Mouse (Mus musculus) urinary bladder, adult 2 months (tissue): Measurements from ENCODE around the gene Acoxl. TPM values are rescaled to one million over a fixed set of nuclear protein-coding genes. Genes with fewer than 3 reads are reported as not detected.

Source experiments
- DNase-seq: peaks from one replicate; pipeline ENCODE4 v3.0.0; 2022; ENCODE audit warnings: low spot score
- polyA plus RNA-seq: library from polyadenylated mRNA; depleted of rRNA; stranded (reverse); fragments of >200 nt; gene quantifications from 2 replicates; pipeline ENCODE4 v1.2.3, GENCODE M21; 2012

Acoxl gene
- polyA plus RNA-seq, 1 experiment = 0.06 TPM

GRCm38 (mm10) chr2:128117605-128118004 lies 278.9 kb downstream of the Acoxl start:
- no peak for DNase-seq

- DNase-seq = no peak
Observed at GRCm38 (mm10) chr2:128118971-128119370, 280.3 kb downstream of the Acoxl start.

GRCm38 (mm10) chr2:128122491-128122890 lies 283.8 kb downstream of the Acoxl start:
- peak; percentile 35 for DNase-seq

- DNase-seq = peak; percentile 33
Observed at GRCm38 (mm10) chr2:128122891-128123771, 284.5 kb downstream of the Acoxl start.

DNA sequence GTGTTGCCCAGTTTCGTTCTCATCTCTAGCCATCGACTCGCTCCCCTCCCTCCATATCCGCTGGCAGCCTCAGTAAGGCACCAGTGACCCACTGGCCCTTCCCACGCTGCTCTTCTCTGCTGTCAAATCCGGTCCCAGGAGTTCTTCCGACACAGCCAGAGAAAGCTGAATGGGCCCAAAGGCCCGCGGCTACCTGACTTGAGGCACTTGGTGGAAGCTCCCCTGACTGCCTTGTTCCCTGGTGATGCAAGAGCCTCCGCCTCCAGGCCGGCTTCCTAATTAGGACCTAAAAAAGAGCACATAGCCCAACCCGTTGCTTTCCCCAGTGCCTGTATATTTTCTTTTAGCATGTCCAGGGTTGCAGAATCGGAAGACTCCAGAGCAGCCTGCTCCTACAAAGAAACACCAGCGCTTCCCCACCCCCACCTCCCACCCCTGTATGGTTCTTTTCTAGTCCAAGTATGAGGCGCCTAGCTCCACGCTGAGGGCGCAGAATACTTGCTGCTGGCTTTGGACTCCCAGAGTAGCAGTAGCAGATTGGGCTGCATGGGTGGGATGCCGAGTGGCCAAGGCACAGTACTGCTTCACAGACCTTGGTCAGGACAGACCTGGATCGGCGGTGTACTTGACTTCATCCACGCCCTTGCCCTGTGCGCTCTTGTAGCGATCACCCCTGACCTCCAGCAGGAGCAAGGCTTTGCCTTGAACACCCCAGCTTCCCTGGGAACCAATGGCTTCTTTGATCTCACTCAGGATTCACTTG lies 285.4 kb downstream of the Acoxl start:
- no peak for DNase-seq

- DNase-seq = no peak
Observed at GRCm38 (mm10) chr2:128124693-128125092, 286.0 kb downstream of the Acoxl start.

DNA sequence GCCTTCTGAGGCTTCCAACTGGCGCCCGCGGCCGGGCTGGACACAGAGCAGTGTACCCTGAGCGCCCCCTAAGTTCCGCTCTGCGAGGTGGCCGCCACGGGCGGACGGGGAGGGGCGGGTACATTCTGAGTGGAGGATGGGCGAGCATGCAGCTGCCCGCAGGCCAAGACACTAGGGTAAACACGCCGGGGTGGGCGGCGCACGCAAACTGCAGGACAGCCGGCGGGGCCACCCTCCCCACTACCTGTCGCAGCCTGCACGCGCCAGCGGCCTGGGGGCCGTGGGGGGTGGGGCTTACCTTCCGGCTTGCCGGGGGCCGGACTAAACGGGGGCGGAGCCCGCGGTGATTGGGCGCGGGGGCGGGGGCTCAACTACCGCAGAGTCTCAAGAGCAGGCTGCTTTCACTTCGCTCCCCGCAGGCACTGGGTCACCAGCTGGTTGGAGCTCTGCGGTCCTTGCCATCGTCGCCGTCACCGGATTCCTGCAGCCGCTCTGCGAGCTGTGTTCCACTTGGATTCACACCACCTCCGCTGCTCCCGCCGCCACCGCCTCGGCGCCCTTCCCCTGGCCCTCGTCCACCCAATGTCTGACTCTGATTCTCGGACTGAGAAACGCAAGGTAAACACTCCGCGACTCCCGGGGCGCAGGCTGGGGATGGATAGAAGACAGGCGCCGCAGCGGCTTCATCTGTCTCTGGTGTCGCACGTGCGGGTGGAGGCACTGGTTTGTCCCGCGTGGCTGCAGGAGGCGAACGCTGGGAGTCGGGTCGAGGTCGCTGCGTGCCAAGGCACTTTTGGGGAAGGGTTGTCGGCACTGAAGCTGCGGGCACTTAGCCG lies 287.2 kb downstream of the Acoxl start, which contains the start of gene Bcl2l11:
Gene Bcl2l11 (plus strand): TSS at position 404 of the 836 bp plus-strand sequence.
- DNase-seq = peak; percentile 99

GRCm38 (mm10) chr2:128126591-128127051 lies 287.9 kb downstream of the Acoxl start:
- peak; percentile 39 for DNase-seq

DNA sequence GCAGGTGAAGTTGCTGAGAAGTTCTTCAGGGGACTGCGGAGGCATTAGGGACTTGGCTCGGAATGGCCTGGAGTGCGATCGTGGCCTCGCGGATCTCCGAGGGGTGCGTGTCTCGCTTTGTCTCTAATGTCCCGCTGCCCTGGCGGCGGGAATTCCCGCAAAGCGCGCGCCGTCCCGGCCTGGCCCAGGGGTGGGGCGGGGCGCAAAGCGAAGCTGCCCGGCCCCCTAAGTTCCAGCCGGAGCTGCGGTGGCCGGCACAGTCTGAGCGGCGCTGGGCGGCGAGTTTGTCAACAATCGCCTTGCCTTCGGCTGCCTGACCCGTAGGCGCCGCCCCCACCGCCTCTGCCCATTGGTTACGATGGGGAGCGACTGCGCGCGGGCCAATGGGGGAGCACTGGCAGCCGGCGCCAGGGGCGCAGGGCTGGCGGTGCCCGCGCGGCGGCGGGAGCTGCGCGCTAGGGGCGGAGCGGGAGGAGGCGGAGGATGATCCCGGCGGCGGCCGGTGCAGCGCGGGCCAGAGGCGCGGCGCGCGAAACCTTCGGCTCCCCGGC lies 288.5 kb downstream of the Acoxl start:
- peak; percentile 95 for DNase-seq

GRCm38 (mm10) chr2:128127691-128128292 lies 289.1 kb downstream of the Acoxl start:
- peak; percentile 68 for DNase-seq

GRCm38 (mm10) chr2:128128532-128128931 lies 289.9 kb downstream of the Acoxl start:
- DNase-seq = no peak

DNA sequence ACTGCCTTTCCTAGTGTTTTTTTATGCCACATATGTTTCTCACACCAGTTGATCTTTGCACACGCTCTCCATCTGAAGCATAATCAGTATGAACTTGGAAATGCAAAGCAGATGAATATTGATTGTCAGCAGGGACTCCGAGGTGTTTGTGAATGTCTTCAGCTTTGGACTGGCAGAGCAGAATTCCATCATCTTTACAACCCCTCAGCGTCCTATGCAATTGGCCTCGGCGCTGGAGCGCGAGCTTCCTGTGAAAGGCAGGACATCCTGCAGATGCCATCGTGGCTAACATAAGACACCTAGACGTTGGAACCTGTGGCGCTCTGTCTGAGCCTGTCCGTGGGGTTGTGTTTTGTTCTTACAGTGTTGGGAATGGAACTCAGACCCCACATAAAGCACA lies 292.8 kb downstream of the Acoxl start:
- DNase-seq = no peak

GRCm38 (mm10) chr2:128132635-128133034 lies 294.0 kb downstream of the Acoxl start:
- no peak for DNase-seq

DNA sequence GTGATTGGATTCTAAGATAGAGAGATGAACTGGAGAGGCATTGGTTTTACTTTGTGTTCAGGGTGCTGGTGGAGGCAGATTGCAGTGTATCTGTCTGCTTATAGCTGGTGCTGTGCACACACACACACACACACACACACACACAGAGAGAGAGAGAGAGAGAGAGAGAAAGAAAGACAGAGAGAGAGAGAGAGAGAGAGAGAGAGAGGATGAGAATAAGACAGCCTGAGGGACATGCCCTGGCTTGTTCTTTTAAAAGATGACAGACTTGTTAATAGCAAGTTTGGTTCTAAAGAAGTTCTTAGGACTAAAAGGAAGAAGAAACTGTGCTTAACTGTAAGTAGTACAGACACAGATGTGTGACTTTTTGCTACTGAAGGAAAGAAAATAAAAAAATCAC lies 295.2 kb downstream of the Acoxl start:
- no peak for DNase-seq

GRCm38 (mm10) chr2:128134474-128134873 lies 295.8 kb downstream of the Acoxl start:
- DNase-seq = no peak

GRCm38 (mm10) chr2:128134948-128135347 lies 296.3 kb downstream of the Acoxl start:
- no peak for DNase-seq

DNA sequence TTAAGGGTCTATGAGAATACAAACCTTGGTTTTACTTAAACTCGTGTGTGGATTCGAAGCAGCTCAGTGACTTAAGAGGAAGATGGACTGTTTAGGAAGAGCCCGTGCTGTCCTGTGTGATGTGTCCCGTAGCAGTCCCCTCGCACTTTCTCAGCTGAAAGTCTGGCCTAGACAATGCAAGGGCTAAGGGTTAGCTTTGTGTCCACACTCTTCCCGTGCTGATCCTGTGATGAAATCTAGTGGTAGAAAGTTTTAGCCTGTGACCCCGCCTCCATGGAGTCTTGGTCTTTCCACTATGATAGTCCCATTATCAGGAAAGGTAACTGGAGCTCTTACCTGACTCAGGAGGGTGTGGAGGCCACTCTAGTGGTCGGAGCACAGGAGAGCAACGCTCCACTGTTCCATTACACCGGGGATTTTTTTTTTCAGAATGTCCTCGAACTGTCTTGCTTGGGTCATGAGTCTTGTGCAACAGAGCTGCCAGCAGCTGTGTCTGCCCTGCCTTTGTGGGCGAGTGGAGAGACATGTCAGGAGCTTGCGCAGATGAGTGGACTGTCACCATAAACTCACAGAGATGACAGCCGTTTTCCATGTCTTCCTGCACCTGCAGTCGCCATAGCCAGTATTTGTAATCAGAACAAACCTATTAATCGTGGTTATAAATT lies 298.2 kb downstream of the Acoxl start:
- no peak for DNase-seq

DNA sequence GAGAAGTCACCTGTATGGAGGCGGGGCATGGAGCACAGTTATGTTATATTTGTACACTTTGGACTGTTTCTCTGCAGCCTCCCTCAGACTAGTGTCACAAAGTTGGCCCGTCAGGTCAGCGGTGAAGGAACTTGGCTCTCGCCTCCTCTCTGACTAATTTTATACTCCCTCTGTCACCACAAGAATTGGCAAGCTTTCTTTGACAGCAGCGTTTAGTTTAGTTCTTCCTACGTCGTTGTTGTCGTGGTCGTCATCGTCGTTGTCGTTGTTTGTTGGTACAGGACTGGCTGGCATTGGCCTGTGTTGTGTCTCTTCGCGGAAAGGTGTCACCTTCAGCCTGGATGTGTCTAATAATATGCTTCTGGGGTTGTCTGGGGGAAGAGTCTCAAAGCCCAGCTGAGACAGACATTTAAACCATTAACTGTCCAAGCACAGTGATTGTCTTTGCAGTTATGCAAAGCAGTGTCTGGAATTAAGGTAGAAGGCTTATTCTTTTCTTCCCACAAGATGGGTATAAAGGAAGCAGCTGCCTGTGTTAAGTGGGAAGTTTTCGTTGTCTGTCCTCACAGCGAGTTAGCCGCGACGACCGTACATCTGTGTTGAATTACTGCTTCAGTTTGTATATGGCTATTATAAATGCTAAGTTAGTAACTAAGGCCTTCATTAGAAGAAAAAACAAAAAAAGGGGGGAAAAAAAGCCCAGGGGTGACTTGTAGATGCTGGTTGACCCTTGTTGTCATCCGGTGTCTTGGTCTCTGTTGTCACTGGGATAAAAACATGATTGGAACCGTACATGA lies 299.0 kb downstream of the Acoxl start:
- DNase-seq = no peak

DNA sequence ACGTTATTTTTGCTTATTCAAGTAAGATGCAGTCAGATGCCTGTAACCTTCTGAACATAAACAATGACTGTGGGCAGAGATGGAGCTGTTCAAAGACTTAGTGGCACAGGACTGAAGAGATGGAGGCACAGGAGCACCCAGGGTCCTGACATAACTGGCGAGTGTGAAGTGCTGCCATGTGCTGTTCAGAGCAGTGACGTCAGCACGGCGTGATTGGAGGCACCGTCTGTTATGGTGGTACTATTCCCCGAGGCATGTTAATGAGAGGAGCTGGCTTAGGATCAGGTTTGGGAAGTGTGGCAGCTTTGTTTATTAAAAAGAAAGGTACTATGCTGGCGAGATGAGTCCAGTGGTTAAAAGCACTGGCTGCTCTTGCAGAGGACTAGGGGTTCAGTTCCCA lies 300.2 kb downstream of the Acoxl start:
- DNase-seq = no peak

DNA sequence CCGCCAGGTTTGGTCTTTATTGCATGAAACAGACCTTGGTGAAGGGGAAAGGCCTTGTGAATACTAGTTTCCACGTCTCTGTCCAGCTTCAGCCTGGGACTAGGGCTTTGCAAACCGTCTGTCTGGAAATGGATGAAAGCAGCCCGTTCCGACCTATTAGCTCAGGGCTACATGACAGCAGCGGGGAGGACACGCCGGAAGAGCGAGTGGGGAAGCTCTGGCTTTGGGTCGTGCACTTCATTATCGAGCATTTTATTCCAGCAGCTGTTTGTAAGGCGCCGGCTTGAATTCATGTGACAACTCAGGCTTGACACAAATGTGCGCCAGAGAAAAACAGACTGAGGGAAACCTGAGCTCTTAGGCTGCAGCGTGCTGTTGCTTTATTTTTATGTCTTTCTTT lies 301.1 kb downstream of the Acoxl start:
- DNase-seq = no peak
